Mouse (Mus musculus): ENCODE measurements at regions not wholly inside any gene's neighbourhood (a gene's known extent, or its start where the extent isn't known, plus 50 kb on each side); places are given as distances from the start of the nearest gene placed in this dataset.
"Not testable (repeated sequence)": the region's sequence is repeated elsewhere in the genome, so short reads cannot be mapped to it uniquely, and the experiment has no call there.

DNA sequence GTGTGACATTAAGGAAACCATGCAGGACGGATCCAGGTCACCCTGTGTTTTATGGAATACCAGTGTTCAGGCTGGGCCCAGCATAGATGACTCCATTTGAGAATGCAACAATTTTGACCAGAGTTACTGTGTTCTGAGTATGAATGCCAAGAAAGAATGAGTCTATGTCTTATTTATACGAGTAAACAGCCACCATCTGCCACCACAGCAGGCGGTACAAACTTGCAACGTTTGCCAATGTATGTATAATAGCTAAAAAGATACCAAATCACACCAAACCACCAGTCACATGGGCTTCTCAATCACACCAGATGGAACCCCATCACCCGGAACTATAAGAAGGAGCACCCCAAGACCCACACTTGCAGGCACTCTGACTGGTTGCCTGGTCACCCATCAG is 192.1 kb downstream of the Glrx3 start:
- no peak for DNase-seq (ENCODE audit: extremely low read depth, insufficient read length, low spot score)

DNA sequence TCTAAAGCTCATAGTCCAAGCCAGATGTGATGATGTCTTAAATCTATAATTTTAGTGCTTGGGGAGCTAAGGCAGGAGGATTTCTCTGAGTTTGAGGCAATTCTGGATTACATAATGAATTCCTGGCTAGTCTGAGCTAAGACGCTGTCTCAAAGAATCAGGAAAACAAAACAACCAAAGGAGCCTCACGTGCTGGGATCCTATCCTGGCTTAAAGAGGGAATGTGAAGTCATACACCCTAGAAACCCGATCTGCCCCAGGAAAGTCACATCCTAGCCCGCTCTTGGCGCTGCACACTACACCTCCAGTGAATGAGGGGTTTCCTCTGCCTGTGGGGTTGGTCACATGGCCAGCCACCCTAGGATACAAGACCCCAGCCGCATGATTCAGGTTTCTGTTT is 211.2 kb downstream of the Glrx3 start:
- DNase-seq (ENCODE audit: extremely low read depth, insufficient read length, low spot score), result no peak

DNA sequence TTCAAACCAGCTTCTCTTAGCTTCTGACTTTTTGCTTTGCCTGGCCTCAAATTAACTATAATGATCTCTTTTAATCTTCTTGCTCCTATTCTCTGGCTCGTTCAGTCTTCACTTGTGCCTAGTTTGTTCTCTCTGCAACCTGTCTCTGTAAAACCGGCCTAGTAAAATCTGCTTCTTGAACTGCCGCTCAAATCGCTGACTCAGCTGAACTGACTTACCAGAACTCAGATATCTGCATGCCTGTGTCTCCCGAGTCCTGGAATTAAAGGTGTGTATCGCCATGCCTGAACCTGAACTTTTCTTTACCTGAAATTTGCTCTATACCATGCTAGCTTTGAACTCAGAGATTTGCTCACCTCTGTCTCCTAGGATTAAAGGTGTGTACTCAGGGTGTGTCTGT is 212.2 kb downstream of the Glrx3 start:
- no peak for DNase-seq (ENCODE audit: extremely low read depth, insufficient read length, low spot score)

DNA sequence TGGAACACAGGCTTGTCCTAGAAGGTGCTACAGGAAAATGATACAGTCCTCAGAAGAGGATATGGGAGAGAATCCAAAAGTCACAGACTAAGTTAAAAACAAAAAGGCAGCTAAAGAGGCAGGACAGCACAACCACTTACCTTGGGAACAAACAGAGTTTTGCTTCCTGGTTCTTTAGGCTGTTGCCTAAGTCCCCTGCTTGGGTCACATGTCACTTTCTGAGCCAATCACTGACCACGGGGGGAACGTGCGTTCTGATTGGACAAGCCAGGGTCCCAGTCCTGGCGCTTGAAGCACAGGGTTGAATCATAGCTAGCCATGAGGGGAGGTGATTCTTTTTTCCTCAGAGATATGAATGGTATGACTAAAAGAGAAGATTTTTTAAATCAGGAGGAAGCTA is 216.4 kb downstream of the Glrx3 start:
- peak; percentile 70 for DNase-seq (ENCODE audit: extremely low read depth, insufficient read length, low spot score)

DNA sequence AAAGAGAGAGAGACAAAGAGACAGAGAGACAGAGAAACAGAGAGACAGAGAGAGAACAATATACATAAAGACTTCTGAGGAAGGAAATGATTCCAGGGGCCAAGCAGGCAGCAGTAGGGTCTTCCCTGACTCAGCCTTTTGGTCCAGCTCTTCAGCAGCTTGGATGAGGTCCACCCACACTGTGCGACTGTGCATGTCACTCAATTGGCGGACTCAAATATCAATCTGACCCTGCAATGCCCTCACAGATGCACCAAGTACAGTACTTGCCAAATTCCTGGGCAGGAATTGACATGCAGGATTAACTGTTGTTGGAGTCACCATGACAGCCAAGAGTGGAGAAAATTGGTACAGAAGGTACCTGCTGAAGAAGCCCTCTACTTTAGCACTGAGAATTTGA is 229.8 kb downstream of the Glrx3 start:
- no peak for DNase-seq (ENCODE audit: extremely low read depth, insufficient read length, low spot score)

DNA sequence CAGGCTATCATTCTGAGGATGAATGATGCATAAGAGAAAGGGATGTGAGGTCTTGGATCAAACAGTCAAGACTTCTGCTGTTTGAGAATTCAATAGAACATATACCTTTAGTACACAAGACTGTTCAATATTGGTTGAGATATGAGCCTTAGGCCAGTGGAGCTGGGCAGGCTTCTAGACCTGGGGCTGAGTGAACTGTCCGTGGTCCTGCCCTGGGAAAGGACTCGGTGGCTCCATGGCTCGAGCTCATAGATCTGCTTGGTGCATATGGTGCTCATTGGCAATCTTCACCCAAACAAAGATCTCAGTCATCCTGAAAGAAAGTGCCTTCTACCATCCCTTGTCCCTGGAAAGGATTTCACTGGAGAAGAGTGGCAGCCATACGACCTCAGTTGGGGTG is 233.7 kb downstream of the Glrx3 start:
- DNase-seq (ENCODE audit: extremely low read depth, insufficient read length, low spot score), result no peak

DNA sequence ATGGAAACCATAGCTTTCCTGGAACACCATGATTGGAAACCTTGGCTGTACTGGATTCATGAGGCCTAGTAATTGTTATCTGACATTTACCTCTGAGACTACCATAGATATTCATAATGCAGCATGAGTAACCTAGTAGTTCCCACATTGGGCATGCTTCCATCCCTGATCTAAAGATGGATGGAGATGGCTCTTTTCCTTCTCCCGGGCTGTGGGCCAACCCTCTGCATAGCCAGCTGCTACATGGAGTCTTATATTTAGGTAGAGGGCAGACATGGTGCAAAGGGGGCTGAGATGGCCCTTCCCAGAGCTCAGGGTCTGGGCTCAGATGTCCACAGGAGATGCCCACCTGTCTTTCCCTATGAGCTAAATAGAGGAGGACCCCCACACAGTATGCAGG is 237.2 kb downstream of the Glrx3 start:
- no peak for DNase-seq (ENCODE audit: extremely low read depth, insufficient read length, low spot score)

DNA sequence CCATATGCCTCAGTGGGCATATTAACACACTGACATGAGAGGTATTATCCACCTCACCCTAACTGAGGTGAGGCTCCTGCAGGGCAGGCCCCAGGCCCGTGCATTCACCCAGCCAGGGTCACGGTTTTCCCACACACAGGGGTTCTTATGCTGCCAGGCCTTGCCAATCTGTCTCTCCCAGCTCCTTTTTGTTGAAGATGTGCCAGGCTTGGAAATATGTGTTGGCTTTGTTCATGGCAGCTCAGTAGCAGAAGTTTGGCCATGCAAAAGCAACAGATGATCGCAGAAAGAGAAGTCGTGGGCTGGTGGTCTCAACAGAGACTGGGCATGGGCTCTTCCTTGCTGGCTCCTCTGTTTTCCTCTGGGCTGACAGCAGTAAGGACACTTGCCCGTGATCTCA is 238.0 kb downstream of the Glrx3 start:
- no peak for DNase-seq (ENCODE audit: extremely low read depth, insufficient read length, low spot score)

DNA sequence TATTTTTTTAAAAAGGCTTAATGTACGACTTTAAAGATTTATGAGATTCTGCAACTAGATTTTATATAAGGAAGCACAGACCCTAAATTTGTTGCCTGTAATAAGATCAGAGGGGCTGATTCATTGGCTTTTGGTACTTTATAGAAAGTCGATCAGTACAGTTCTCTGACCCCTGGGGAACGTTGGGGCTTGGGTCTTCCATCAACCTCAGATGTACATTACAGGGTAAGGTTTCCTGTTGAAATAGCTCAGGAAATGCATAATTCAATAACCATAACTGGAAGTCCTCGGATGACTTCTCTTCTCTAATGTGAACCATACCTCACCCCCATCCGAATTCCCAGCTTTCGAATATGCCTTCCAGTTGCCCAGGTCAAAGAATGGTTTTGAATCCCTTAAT is 247.4 kb downstream of the Glrx3 start:
- no peak for DNase-seq (ENCODE audit: extremely low read depth, insufficient read length, low spot score)

DNA sequence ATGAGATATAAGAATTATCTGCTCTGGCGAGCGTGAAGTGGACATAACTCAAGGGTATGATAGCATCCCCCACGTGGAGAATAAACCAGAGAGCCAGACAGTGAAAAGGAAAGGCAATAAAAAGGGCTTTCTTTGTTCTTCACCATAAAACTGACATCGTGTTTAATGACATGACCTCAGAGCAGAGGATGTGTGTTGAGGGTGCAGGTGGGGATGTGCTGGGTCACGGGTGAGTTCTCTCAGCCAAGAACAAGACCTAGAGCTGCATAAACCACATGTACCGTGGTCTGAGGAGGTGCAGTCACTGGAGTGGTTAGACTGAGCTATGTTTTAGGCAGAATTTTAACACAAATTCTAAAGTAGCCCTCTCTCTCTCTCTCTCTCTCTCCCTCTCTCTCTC is 247.9 kb downstream of the Glrx3 start:
- DNase-seq (ENCODE audit: extremely low read depth, insufficient read length, low spot score), result no peak

DNA sequence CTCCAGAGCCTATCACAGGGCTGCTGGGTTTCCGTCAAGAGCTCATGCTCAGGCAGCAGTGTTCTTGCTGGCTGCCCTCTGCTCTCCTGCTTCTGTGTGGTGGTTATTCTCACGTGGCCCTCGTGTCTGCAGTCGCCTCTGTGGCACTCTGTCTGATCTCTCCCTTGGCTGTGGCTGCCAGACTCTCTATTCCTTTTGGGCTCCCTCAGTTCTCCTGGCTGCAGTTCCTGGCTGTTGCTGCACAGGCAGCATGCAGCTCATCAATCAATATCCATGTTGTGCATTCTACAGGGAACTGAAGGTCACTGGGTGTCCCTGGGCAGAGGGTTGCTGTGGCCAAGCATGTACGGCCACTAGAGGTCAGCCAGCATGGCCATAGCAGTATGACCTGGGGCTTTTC is 259.4 kb downstream of the Glrx3 start:
- no peak for DNase-seq (ENCODE audit: extremely low read depth, insufficient read length, low spot score)

DNA sequence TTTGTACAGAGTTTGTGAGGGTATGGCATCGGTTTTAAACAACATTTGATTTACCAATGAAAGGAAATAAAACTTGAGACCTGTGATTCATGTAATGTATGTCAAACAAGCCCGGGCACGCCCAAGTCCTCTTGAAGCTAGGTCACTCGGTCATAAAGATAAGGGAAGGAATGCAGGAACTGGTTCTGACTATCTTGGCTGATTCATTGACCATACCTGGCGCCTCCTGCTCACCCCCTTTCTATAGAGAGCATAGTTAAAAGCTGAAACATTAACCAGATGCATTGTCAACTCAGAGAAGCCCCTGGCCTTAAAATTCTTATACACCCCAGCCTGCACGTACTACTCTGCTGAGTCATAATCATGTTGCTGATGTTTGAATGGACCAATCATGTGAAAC is 261.1 kb downstream of the Glrx3 start:
- not testable (repeated sequence) for DNase-seq (ENCODE audit: extremely low read depth, insufficient read length, low spot score)

DNA sequence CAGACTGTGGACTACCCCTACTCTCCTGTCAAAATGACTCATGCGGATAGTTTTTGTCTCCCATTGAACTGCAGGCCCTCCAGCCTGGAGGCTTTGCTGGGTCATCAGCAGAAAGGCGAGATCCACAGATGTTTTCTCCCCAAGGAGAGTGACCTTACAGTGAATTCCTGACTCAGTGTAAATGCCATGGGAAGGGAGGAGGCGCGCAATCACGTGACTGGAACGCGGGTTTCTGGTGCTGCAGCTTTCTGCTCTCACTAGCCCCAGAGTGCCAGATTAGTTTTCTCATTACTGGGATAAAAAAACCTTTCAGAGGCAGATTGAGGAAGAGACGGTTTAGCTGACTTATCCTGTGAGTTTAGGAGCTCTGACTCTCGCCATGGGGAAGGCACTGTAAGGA is 275.4 kb downstream of the Glrx3 start:
- no peak for DNase-seq (ENCODE audit: extremely low read depth, insufficient read length, low spot score)

DNA sequence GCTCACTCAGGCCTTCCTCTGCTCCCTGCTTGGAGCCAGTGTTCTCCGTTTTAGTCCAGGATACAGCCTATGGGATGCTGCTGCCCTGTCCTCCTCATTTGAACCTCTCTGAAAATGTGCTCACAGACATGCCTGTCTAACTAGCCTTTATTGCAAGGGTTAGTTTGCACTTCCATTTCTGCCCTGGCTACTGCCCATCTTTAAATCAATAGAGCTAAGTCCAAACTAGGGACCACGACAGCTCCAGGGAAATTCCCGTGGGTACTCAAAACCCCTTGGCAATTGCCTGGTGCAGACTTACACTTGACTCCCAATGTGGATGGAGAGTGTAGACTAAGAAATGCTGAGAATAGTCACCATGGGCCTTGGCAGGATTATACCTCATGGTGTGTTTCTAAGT is 276.4 kb downstream of the Glrx3 start:
- DNase-seq (ENCODE audit: extremely low read depth, insufficient read length, low spot score), result no peak

DNA sequence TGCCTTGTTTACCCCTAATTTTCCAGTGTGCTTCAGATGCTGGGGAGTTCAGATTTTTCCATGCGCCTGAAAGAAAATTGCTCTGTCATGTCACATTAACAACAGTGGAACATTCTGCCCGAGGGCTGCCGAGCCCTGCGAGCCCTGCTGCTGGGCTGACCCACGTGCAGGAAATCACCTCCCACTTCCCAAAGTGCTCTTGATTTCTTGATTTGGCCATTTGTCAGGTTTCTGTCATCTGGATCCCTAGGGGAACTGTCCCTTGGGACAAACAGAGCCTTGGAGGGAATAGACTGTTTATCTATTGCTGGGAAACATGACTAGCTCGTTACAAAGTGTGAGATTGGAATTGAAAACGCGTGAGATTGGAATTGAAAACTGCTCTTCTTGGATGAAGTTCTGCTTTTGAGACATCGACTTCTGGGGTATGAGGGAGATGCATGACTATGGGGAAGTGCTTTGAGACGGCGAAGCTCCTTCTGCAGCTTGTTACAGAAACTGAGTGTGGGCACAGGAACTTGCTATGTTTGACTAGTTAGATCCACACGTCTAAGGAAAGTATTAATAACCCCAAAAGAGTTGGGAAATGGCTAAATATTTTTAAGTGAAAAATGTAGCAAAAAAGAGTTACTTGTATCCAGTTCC is 277.0 kb downstream of the Glrx3 start:
- peak; percentile 3 for DNase-seq (ENCODE audit: extremely low read depth, insufficient read length, low spot score)

DNA sequence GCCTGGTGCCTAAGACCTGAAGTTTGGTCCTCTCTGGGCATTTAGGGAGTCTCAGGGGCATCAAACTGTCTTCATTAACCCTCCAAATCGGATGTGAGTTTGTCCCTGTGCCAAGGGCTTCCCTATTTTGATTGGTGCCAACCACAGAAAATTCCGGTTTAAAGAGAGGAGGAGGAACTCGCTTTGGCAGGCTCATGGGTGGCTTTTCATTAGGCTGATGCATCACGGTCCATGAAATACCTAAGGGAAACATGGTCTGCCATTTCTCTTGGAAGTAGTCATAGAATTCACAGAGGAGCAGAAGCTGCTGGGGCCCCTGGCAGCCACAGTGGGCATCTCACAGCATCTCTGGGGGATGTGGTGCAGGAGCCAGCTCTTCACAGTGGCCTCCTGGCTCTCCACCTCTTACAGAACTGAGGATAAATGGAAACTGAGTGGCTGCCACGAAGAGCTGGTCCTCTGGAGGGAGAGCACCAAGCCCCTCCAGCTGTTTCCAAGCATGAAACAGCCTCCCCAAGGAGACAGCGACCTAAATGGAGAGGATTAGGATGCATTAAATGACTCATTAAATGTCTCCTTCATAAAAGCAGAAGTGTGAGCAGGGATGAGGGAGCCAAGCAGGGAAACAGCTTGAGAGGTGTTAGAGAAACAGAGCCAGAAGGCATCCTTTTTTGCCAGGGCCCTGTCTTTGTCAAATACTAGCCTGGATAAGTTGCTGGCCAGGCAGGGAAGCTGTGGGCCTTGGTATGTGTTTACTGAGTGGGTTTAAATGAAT is 277.9 kb downstream of the Glrx3 start:
- no peak for DNase-seq (ENCODE audit: extremely low read depth, insufficient read length, low spot score)

DNA sequence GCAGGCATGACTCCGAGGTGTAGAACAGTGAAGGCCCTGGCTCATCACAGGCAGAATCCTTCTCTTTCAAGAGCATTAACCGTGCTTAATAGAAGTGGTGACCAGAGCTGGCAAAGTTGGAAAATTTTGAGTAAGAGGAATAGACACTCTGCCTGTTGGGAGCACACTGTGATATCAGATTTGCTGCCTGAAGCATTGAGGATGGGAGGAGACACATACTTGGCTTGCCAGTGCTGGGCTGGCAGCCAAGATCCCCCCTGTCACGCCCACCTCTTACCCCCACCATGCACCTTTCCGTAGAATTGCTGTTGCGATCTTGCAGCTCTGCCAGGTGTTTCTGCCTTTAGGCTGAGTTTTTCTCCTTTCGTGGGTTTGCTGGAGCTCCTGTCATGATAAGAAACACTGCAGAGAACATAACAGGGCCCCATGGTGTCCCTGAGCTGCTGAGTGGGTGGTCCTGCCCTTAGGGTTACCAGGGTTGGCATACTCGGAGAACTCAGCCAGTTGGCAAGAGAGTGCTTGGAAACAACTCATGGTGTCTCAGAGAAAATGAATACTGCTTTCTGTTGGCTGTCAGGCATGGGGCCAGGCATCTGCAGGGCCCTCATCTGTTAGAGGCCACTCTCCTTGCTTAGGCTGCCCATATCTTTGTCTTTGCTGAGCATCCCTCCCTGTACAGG is 286.1 kb downstream of the Glrx3 start:
- no peak for DNase-seq (ENCODE audit: extremely low read depth, insufficient read length, low spot score)

DNA sequence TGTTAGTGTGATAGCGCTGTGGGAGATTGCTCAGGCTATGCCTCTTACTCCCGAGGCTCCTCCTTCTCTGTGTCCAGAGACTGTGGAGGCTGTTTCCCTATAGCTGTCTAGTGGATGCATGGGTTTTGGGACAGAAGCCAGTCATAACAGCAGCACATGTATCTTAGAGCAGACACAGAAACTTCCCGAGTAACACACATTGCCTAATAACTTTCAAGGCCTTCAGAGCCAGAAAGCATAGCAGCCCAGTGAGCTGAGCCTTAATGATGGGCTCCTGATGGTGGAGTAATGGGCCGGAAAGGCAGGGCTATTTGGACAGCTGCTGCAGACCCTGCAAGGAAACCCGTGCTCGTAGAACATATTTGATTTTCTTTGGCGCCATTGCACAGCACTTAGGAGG is 288.6 kb downstream of the Glrx3 start:
- no peak for DNase-seq (ENCODE audit: extremely low read depth, insufficient read length, low spot score)

DNA sequence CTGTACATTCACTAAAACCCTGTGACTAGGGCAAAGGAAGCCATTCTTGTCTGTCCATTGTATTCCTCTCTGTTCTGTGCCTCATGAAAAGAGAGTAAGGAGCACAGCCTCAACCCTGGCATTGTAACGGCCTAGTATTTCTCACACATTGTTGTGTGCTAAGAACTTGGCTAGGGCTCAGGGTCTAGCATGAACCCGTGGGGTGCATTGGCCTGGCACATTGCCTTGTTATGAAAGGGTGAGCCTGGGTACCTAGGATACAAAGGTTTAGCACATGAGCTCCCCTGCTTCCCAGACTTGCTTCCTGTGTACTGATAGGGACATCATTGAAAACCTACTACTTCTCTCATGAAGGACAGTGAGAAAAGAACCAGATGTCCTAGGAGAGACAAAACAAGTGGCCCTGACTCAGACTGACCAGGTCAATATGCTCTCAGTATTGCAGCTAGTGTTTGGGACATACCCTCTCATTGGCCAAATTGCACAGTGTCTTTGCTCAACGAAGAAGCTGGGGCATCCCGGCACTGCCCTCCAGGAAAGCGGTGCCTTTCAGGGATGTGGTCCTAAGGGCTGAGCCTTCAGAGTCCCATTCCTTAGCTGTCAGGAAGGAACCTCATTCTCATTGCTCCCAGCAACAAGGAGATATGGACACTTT is 298.6 kb downstream of the Glrx3 start:
- no peak for DNase-seq (ENCODE audit: extremely low read depth, insufficient read length, low spot score)

DNA sequence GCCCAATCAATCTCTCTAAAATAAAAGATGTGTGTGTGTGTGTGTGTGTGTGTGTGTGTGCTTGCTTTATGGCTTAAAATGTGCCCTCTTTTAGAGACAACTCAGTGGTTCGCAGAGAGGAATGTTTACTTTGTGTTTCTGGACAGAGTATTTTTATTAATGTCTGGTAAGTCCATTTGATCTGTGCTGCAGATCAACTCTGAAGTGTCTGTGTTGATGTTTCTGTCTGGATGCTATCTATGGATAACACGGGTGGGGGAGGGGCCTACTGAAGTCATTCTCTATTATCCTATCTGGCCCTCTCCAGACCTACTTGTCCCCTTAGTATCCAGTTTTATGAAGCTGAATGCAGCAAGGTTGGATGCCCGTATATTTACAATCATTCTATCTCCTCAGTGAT is 304.3 kb downstream of the Glrx3 start:
- no peak for DNase-seq (ENCODE audit: extremely low read depth, insufficient read length, low spot score)

DNA sequence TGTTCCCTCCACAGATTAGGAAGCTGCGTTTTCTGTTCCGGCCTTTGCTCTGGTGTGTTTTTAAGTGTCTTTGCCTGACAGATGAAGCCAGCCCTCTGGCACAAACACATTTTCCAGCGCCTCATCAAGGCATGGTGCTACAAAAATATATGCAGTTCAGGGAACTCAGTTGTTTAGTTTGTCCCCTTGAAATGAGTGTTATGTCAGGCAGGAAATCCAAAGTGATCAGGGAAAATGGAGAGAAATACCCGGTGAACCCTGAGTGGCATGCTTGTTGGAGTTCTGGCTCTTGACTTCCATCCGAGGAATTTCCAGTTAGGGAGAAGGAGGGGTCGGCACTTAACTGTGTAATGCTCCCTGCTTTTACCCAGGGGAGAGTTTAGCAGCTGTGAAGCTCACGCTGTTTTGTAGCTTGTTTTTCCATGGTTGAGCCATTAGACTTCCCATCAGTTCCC is 304.9 kb downstream of the Glrx3 start:
- DNase-seq (ENCODE audit: extremely low read depth, insufficient read length, low spot score), result no peak

All from 3134 (cell line).